Mouse (Mus musculus): ENCODE results near the gene Gm44579. TPM values are rescaled to one million over a fixed set of nuclear protein-coding genes. Genes with fewer than 3 reads are reported as not detected.

Gene Gm44579
- polyA plus RNA-seq, 1 experiment from 2014 or later = 0.13 TPM

GRCm38 (mm10) chr15:98167645-98168621 is 52.8 kb downstream of the Gm44579 start:
- Histone ChIP-seq H3K4me3 (replicated peaks) (peak overlapping the region; percentile 66), H3K36me3 (no peaks in the 10 kb centered on the region), H3K9ac (replicated peaks) (peak overlapping the region; percentile 70), H3K4me2 (peak overlapping the region; percentile 63), H3K27ac (replicated peaks) (peak overlapping the region; percentile 94), H3K9me3 (replicated peaks) (no peaks in the 10 kb centered on the region), H3K27me3 (replicated peaks) (peaks cover 9% of the 10 kb centered on the region; the same call in 1 of the 2 replicates), H3K4me1 (peaks cover 54% of the 10 kb centered on the region)
- 2% methylated on average over 65 of the region's 69 CpGs for WGBS
- ATAC-seq (ENCODE audit: low FRiP score) = peak; percentile 93

- WGBS = 1% methylated on average over 18 of the region's 18 CpGs
- peak within 1 kb of the TSS; percentile 94 for H3K27ac ChIP-seq (replicated peaks)
- H3K9ac ChIP-seq (replicated peaks) = peak within 1 kb of the TSS; percentile 70
- H3K4me2 ChIP-seq = peak within 1 kb of the TSS; percentile 63
- peaks cover 47% of the 10 kb centered on the region for H3K4me1 ChIP-seq
- H3K4me3 ChIP-seq (replicated peaks) = peak within 1 kb of the TSS; percentile 66
- peak; percentile 80 for ATAC-seq (ENCODE audit: low FRiP score)
- no peaks in the 10 kb centered on the region for H3K36me3 ChIP-seq
- peaks cover 9% of the 10 kb centered on the region; the same call in 1 of the 2 replicates for H3K27me3 ChIP-seq (replicated peaks)
- no peaks in the 10 kb centered on the region for H3K9me3 ChIP-seq (replicated peaks)
Observed at GRCm38 (mm10) chr15:98166963-98167644, 53.7 kb downstream of the Gm44579 start, which contains the start of gene Ccdc184. Gene Ccdc184 (plus strand): TSS chr15:98167158.

- Histone ChIP-seq H3K4me2 (peak within 1 kb of the TSS; percentile 63), H3K9ac (replicated peaks) (no peak within 1 kb of the TSS), H3K27ac (replicated peaks) (no peak within 1 kb of the TSS), H3K4me3 (replicated peaks) (no peak within 1 kb of the TSS), H3K27me3 (replicated peaks) (peaks cover 3% of the 10 kb centered on the region; the same call in 1 of the 2 replicates), H3K36me3 (no peaks in the 10 kb centered on the region), H3K4me1 (peaks cover 32% of the 10 kb centered on the region), H3K9me3 (replicated peaks) (no peaks in the 10 kb centered on the region)
- no peak for ATAC-seq (ENCODE audit: low FRiP score)
- 89% methylated on average over 5 of the region's 5 CpGs for WGBS
Observed at GRCm38 (mm10) chr15:98165525-98165924, 55.3 kb downstream of the Gm44579 start, which contains the start of gene Asb8. Gene Asb8 (minus strand): TSS chr15:98165625.

- no peaks in the 10 kb centered on the region for H3K9me3 ChIP-seq (replicated peaks)
- 50% methylated on average over 4 of the region's 4 CpGs for WGBS
Observed at GRCm38 (mm10) chr15:98162561-98162960, 58.2 kb downstream of the Gm44579 start.

GRCm38 (mm10) chr15:98161026-98161805 is 59.6 kb downstream of the Gm44579 start:
- Histone ChIP-seq H3K4me1 (no peaks in the 10 kb centered on the region), H3K9me3 (replicated peaks) (no peaks in the 10 kb centered on the region), H3K27ac (replicated peaks) (no peak overlapping the region), H3K4me3 (replicated peaks) (no peak overlapping the region), H3K9ac (replicated peaks) (no peak overlapping the region), H3K27me3 (replicated peaks) (no peaks in the 10 kb centered on the region; the same call in 1 of the 2 replicates), H3K4me2 (no peak overlapping the region), H3K36me3 (no peaks in the 10 kb centered on the region)
- 65% methylated on average over 19 of the region's 19 CpGs for WGBS
- ATAC-seq (ENCODE audit: low FRiP score) = no peak

More at GRCm38 (mm10) chr15:98162561-98162960, 58.2 kb downstream of the Gm44579 start:
- Histone ChIP-seq H3K4me3 (replicated peaks) (no peak overlapping the region), H3K4me1 (peaks cover 7% of the 10 kb centered on the region), H3K27me3 (replicated peaks) (no peaks in the 10 kb centered on the region; the same call in 1 of the 2 replicates), H3K27ac (replicated peaks) (no peak overlapping the region), H3K4me2 (no peak overlapping the region), H3K9ac (replicated peaks) (no peak overlapping the region), H3K36me3 (no peaks in the 10 kb centered on the region)
- ATAC-seq (ENCODE audit: low FRiP score) = no peak

GRCm38 (mm10) chr15:98157253-98157652 is 63.5 kb downstream of the Gm44579 start:
- no peaks in the 10 kb centered on the region for H3K36me3 ChIP-seq
- 72% methylated on average over 1 of the region's 1 CpGs for WGBS
- no peak overlapping the region for H3K9ac ChIP-seq (replicated peaks)
- H3K4me2 ChIP-seq = no peak overlapping the region
- no peaks in the 10 kb centered on the region for H3K9me3 ChIP-seq (replicated peaks)
- no peaks in the 10 kb centered on the region for H3K27me3 ChIP-seq (replicated peaks)
- no peaks in the 10 kb centered on the region for H3K4me1 ChIP-seq
- no peak overlapping the region for H3K27ac ChIP-seq (replicated peaks)
- no peak for ATAC-seq (ENCODE audit: low FRiP score)
- no peak overlapping the region for H3K4me3 ChIP-seq (replicated peaks)

GRCm38 (mm10) chr15:98155944-98156343 is 64.8 kb downstream of the Gm44579 start:
- no peak overlapping the region for H3K9ac ChIP-seq (replicated peaks)
- no peaks in the 10 kb centered on the region for H3K9me3 ChIP-seq (replicated peaks)
- no peak overlapping the region for H3K4me3 ChIP-seq (replicated peaks)
- H3K27me3 ChIP-seq (replicated peaks) = no peaks in the 10 kb centered on the region
- ATAC-seq (ENCODE audit: low FRiP score) = no peak
- H3K4me1 ChIP-seq = no peaks in the 10 kb centered on the region
- WGBS = 82% methylated on average over 4 of the region's 4 CpGs
- H3K36me3 ChIP-seq = no peaks in the 10 kb centered on the region
- no peak overlapping the region for H3K27ac ChIP-seq (replicated peaks)
- no peak overlapping the region for H3K4me2 ChIP-seq

GRCm38 (mm10) chr15:98155272-98155671 is 65.5 kb downstream of the Gm44579 start:
- no peak overlapping the region for H3K4me3 ChIP-seq (replicated peaks)
- H3K9ac ChIP-seq (replicated peaks) = no peak overlapping the region
- WGBS = 94% methylated on average over 5 of the region's 5 CpGs
- ATAC-seq (ENCODE audit: low FRiP score) = no peak
- no peaks in the 10 kb centered on the region for H3K27me3 ChIP-seq (replicated peaks)
- no peak overlapping the region for H3K4me2 ChIP-seq
- H3K27ac ChIP-seq (replicated peaks) = no peak overlapping the region
- H3K4me1 ChIP-seq = no peaks in the 10 kb centered on the region
- no peaks in the 10 kb centered on the region for H3K9me3 ChIP-seq (replicated peaks)
- no peaks in the 10 kb centered on the region for H3K36me3 ChIP-seq

- Histone ChIP-seq H3K27me3 (replicated peaks) (no peaks in the 10 kb centered on the region), H3K36me3 (no peaks in the 10 kb centered on the region), H3K9me3 (replicated peaks) (no peaks in the 10 kb centered on the region), H3K4me1 (no peaks in the 10 kb centered on the region), H3K4me3 (replicated peaks) (no peak overlapping the region), H3K27ac (replicated peaks) (no peak overlapping the region), H3K9ac (replicated peaks) (no peak overlapping the region), H3K4me2 (no peak overlapping the region)
- WGBS = 81% methylated on average over 3 of the region's 3 CpGs
- no peak for ATAC-seq (ENCODE audit: low FRiP score)
Observed at GRCm38 (mm10) chr15:98154631-98155030, 66.1 kb downstream of the Gm44579 start.

- H3K9ac ChIP-seq (replicated peaks) = no peak overlapping the region
- no peak overlapping the region for H3K4me2 ChIP-seq
- H3K27me3 ChIP-seq (replicated peaks) = no peaks in the 10 kb centered on the region
- H3K27ac ChIP-seq (replicated peaks) = no peak overlapping the region
- H3K4me3 ChIP-seq (replicated peaks) = no peak overlapping the region
- H3K9me3 ChIP-seq (replicated peaks) = no peaks in the 10 kb centered on the region
- ATAC-seq (ENCODE audit: low FRiP score) = no peak
- H3K4me1 ChIP-seq = no peaks in the 10 kb centered on the region
- WGBS = 71% methylated on average over 4 of the region's 4 CpGs
- no peaks in the 10 kb centered on the region for H3K36me3 ChIP-seq
Observed at GRCm38 (mm10) chr15:98154146-98154545, 66.6 kb downstream of the Gm44579 start.

- no peak overlapping the region for H3K9ac ChIP-seq (replicated peaks)
- no peak overlapping the region for H3K4me2 ChIP-seq
- no peaks in the 10 kb centered on the region for H3K4me1 ChIP-seq
- no peaks in the 10 kb centered on the region for H3K9me3 ChIP-seq (replicated peaks)
- 34% methylated on average over 3 of the region's 3 CpGs for WGBS
- no peak overlapping the region for H3K4me3 ChIP-seq (replicated peaks)
- H3K27ac ChIP-seq (replicated peaks) = no peak overlapping the region
- no peaks in the 10 kb centered on the region for H3K27me3 ChIP-seq (replicated peaks)
- ATAC-seq (ENCODE audit: low FRiP score) = no peak
- no peaks in the 10 kb centered on the region for H3K36me3 ChIP-seq
Observed at GRCm38 (mm10) chr15:98153625-98154024, 67.2 kb downstream of the Gm44579 start.
